Mouse (Mus musculus) gastrocnemius, postnatal 10 days (tissue): ENCODE measurements at regions not wholly inside any gene's neighbourhood (a gene's known extent, or its start where the extent isn't known, plus 50 kb on each side); places are given as distances from the start of the nearest gene placed in this dataset.

Source experiments
- DNase-seq: peaks from one replicate; pipeline ENCODE4 v3.0.0; 2021; ENCODE audit warnings: mixed read lengths

DNA sequence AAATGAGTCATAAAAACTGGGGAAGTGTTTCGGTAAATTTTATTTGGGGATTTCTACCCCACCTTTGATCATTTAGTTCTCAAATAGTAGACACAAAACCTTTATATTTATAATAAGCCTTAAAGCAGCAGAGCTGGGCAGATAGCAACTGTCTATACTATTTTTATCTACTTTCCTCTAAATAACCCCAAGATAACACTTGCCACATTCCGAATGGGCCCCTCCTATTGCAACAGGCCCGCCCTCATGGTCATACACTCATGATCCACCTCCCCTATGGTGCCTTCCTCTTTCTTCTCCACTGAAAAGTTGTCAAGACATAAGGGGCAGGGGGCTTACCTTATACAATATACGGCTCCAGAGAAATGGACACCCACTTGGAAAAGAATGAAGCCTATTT, 195.5 kb upstream of the Atp2b1 start:
- no peak for DNase-seq

DNA sequence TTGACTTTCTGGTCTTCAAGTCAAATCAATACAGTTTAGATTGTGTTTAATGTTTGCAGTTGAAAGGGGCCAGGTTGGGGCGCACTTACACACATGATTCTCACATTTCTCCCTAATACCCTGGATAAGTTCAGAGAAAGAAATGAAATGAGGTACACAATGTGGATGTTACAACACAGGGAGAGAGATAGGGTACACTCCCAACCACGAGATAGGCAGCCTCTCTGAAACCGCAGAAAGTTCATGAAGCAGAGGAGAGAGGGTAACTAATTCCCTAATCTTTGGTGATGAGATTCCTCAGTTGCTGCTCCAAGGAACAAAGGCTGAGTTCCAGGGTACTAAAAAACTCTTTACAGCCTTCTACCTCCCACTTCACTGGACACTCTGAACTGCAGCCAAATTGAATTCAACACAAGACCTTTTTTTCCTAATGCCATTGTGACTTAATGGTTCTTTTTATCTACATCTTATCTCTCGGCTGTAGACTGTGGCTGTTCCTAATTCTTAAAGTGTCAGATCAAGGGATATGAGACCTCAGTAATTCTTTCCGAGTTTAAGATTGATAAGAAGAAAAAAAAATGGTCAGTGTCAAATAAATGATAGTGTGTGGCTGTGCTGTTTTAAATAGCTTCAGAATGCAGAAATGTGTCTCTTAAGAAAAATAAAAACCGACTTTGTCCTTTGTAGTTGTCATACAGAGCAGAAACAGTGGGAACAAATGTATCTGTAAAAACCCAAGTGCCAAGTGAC, 193.8 kb upstream of the Atp2b1 start:
- no peak for DNase-seq

DNA sequence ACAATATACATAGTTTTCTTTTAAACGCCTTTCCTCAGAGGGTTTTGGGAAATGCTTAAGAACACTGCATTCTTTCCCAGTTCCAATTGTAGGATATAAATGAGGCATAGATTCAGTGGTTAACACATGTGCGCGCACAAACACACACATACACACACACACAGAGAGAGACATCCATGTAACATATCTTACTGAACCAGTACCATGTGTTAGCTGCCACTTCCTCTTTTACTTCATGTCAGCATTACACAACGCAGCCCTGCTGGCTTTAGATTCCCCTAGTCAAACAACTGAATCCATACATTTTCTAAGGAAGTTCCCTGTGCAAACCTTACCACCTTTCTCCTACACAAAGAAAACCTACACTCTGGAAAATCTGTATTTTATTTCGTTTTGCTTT, 189.1 kb upstream of the Atp2b1 start:
- no peak for DNase-seq

DNA sequence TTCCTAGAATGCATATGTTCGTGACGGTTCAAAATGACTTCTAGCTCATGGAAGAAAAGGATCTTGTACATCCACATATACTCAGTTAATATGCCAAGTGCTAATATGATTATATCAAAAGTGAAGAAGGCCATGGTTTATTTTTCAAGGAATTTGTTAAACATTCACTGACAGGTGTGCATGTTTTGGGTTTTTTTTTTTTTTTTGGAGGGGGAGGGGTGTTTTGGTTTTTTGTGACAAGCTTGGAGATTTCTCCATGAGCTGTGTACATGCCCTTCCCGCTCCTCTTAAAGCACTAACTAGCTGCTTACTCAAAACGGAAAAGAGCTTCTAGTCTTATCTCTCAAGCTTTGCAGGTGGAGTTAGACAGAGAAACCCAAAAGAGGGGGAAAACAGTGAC, 187.1 kb upstream of the Atp2b1 start:
- DNase-seq = no peak

DNA sequence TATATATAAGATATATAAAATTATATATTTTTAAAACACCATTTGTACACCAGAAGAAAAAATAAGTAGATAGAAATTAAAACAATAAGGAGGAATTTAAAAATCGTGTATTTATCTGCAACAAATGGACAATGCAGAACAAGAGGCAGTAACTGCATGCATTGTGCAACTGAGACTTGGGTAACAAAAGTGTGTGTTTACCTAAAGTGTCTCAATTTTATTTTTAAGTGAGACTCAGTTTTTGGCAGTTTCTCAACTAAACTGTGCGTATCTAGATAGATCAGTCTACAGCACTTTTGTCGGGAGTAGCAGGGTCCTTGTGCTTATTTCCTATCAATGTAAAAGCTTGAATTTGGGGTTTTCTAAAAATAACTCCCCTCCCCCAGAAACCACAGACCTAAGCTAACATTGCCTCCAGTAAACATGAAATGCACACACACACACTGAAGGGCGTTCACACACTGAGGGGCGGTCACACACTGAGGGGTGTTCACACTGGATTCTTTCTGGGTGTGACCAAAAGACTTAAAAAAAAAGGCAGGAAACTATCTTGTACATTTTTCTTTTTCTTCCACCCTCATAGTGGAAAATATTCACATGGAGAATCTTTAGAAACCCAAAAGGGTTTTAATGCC, 185.7 kb upstream of the Atp2b1 start:
- no peak for DNase-seq

DNA sequence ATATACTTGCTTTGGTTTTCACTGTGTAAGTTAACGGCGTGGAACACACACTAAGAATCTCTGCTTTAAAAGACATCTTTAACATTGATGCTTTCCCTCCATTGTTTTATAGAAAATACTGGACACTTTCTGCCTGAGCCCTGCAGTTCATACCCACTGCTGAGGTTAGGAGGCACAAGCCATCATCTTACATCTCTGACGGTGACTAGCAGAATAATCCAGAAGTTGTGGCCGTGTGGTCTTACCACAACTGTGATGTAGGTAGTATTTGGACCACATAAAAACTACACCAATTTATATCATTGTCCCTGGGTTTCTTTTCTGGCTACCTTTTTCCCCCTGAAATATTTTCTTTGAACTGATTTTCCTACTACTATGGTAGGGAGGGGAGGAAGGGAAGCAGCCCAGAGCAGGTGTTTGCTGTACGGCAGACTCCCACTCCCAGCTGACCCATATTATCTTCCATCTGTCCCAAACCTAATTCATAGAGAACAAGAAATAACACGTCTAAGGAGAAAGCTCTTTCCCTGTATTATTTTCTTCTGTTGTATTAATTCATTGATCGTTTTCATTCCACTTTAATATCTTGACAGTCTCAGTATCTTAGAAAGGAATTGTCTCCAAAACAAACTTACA, 180.1 kb upstream of the Atp2b1 start:
- DNase-seq = no peak

DNA sequence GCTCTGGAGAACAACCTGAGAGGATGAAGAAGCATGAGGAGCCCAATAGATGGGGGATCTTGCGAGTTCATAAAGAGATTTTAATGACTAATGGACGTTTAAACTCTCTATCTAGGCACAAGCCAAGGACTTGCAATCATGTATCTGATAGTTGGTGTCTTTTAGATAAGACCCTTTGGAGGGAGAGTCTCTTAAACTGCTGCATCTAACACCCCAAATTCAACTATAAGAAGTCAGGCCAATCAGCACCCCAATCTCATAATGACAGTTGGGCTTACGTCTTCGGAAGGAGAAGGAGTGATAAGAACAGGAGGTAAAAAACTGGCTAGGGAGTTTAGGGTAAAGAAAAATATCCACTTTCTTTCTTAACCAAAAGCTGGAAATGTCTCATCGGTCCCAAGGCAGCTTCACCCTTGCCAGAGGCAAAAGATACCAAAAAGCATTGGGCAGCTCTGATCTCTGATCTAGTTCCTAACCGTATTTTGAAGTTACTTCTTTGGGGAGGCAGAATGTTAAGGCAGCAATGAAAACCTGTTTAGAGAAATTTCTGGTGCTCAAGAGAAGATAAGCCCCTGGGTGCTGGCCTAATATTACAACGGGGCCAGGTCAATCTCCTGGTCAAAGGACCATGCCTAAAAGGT, 173.6 kb upstream of the Atp2b1 start:
- no peak for DNase-seq

DNA sequence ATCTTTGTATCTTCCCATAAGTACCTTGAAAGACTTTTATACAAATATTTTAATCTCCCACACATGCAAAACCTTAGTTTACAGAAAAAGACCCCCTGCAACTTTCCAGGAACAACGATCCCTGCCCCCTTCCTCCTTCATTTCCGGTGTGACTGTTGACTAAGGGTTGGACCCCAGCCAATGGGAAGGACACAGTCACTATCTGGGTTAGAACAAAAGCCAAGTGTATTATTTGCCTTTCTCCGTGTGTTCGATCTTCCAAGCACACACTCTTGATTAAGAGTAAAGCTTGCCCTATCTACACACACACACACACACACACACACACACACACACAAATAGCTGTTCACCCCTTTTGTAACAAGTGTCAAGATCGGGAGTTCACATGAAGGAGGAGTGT, 172.8 kb upstream of the Atp2b1 start:
- DNase-seq = peak; percentile 12

DNA sequence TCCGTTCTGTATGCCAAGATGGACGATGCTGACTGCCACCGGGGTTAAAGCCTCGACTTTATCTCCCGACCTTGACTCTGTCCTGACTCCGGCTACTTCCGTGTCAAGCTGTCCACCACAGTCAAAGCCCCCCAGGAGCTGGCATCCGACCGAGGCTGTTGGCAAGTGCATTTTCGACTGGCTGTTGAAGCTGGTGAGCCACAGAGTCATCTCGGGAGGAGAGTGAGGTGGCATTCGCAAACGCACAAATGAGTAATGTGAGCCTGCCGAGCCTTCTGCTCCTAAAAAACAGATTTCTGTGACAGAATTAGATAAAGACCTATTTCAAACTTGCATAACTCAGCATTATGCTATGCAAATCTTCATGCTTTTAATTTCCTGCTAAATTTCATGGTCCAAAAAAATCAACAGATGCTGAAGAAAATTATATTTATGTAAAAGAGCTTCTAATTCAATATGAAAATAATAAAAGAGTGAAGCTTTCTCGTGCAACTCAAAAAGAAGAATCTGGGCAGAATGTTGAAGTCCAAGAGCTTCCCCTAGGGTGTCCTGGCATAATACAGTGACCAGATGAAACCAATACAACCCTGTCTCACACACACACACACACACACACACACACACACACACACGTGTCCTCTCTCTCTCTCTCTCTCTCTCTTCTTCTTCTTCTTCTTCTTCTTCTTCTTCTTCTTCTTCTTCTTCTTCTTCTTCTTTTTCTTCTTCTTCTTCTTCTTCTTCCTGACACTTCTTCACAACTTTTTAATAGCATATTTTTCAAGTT, 171.2 kb upstream of the Atp2b1 start:
- DNase-seq = peak; percentile 21

DNA sequence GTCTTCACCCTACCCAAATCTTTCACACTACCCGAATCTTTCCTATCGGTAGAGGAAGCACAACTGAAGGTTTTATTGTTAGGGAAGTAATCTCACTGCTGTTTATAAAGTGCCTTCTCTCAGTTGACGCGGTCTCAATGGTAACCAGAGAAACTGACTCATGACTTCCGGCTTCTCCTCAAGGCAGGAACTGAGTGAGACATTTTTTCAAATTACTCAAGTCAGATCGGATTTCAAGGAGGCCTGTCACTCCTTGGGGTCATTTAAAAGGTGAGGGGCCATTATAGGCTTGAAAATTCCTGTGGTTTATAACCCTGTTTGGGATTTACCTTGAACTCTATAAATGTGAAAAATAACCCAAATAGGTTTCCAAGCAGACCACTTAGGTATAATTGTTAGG, 170.0 kb upstream of the Atp2b1 start:
- DNase-seq = no peak

DNA sequence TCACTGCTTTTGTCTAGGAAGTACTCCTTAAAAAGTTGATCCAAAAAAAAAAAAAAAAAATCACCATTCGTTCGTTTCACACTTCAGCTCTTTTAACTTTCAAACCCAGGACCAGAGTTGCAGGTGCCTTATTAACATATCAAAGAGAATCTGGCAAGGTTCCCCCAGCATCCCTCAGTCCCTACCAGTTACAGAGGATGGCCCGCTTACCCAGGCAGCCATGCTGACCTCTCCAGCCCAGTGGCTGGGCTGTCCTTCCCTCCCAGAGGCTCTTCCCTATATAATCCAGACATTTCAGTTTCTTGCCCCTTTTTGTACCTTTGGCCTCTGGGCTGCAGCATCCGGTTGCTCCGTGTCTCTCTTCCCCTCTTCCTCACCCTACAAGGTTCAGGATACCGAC, 169.5 kb upstream of the Atp2b1 start:
- no peak for DNase-seq

DNA sequence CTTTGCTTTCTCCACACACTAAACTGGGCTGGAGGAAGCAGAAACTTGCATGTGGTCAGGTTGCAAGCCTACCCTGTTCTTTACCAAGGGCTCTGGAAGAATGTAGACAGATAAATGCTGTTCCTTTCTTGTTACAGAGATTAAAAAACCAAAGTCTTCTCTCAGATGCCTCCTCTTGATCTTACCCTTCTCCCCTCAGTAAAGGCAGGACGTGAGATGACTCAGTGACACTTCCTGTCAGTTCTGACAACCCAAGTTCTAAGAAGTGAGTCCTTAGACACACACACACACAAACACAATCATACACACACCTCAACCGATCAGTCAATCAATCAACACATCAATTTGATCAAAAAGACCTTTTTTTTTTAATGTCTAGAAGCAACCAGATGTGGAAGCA, 168.8 kb upstream of the Atp2b1 start:
- DNase-seq = no peak

DNA sequence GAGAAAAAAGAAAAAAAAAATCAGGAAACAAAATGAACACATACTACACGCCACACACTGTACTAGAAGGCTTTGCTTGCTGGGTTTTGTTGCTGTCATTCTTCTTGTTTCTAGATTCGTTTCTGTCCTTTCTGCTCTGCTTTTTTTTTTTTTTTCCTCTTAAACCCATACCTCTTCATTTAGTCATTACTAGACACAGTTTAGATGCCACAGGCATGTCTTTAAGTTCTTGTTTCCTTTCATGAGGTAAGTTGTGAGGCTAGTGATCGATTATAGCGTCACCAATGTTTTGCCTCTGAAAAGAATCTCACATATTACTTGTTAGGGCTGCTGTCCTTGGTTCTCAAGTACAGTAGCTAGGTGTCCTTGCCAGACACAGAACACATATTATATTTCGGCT, 168.3 kb upstream of the Atp2b1 start:
- DNase-seq = no peak

DNA sequence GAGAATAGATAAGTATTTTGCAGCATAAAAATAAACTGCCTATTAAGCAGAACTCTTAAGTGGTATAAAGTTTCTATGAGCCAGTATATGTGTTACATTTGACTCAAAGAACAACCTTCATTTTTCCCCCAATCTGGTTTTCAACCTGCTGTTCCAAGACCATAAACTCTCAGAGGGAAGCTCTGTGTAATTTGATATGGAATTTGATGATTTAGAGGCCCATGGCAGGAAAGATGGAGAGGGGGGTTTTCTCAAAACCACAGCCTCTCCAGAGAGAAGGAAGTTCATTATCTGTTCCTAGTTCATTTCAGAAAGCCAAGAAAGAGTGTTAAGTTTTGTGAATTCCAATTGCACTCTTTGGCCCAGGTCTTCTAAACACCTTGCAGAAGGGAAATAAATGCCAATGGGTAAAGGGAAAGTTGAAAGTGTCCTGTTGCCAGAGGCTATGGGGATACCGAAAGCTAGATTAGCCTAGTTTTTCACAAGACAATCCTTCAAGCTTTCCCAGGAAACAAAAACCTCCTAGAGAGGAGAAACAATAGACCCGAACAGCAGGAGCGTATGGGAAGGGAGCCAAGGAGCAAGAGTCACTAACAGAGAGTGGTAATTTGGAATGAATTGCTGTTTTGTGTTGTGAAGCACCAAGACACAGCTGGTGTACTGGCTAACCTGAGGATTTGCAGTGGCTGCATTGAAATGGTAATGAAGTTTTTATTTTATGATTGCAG, 165.2 kb upstream of the Atp2b1 start:
- peak; percentile 22 for DNase-seq

DNA sequence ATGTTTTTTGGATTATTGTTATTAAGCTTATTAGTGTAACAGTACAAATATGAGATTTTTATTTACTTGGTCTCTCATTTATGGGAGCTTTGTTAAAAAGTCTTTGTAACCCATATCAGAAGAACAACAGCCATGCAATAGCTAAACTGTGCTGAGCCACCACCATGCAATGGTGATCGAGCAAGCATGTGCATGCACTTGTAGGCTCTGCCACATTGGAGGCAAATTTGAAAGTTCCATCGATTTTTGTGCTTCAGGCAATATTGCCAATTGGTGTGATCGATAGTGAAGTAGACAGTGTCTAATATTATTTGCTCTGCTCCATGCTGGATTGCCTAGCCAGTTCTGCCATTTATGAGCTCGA, 164.6 kb upstream of the Atp2b1 start:
- DNase-seq = no peak

DNA sequence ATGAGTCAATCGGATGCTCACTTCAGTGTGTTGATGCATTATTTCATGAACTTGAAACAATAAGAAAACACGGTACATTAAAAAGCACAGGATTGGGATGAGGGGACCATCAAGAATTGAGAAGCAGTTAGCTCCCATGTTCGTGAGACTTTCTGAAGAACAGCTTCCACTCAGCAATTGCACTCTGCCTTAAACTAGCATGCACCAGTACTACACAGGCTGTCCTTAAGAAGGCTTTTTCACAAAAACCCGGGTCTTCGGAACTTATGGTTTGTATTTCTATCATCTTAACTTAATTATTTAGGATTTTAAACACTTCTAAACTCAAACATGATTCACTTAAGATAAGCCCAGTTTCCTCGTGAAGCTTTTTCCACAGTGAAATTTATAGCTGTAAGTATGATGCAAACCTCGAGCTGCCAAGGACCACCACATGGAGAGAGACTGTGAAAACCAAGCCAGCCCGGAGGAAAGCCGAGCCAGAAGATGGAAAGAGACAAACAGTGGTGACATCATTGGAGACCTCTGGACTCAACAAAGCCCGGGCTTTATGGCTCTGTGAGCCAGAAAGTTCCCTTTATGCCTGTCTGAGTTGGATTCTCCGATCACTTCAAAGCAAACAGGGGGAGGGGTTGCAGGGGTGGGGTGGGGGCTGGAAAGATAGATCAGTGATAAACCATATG, 162.7 kb upstream of the Atp2b1 start:
- DNase-seq = peak; percentile 16

DNA sequence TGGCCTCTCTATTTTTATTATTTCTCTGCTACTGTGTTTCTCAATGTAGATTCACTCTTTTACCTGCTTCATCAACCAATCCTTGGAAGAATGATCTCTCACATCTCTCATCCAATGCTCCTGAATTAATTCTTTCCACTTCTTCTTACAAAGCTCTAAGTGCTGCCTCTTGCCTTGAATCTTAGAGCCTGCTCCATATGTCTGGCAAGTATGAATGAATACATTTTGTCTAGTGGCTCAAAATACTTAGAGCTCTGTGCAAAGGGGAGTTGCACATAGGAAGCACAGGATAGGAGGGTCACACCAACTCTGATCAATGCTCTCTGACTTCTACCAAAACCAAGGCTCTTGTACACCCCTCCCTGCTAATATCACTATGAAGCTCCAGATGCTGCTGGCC, 153.1 kb upstream of the Atp2b1 start:
- no peak for DNase-seq

DNA sequence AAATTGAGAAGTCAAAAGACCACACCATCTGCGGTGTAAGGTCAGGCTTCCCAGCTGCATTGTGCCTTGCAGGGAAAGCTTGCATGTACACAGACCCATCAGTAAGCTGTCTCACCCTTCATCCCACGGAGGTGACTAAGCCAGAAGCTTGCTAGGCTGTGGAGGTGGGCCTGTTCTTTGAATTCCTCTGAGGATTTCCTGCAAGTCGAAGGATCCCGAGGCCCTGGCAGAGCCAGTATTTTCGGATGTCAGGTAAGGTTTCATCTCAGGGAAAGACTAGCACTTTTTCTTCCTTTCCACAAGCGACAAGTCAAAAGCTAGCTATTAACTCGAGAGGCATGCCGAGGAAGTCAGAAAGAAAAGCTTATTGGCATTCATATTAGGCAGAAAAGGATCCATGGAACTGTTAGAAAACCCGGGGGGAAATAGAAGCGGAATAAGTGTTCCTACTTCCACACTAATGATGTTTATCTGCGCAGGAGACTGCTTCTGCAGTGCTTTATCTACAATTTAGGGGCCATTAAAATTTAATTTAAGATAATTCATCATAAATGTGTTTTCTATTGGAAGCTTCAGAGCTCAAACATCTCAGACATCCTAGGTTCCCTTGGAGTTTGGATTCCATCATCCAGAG, 148.3 kb upstream of the Atp2b1 start:
- no peak for DNase-seq

DNA sequence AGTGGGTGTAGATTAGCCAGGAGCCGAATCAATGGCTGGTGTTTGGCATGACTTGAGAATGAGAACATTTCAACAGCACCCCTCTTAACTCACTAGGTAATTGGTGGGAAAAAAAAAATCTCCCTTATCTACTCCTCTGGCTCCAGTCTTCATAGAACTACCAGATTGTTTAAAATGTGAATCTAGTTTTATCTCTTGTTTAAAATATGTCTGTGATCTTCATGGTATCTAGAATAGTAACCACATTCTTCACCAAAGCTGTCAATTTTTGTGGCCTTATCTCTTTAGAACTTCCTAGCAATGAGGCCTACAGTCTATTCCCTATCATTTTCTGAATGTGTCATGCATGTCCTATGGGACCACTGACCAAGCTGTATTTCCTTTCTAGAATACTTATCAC, 134.4 kb upstream of the Atp2b1 start:
- no peak for DNase-seq

DNA sequence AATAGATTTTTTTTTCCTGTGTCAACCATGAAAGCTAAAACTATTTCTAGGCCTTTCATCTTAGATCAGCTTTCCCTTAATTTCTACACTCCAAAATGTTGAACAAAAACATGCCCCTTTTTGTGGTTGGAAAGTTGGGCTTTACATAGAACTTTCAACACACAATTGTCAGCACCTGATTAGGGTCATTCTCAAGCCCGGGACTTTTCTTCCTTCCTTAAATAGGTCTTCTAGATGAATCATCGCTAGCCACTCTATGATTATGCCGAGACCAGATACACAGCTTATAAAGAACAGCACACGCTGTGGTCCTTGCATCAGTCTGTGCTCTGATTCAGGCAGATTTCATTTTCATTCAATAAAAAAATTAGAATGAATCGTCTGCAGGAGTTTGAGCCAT, 133.3 kb upstream of the Atp2b1 start:
- DNase-seq = no peak

DNA sequence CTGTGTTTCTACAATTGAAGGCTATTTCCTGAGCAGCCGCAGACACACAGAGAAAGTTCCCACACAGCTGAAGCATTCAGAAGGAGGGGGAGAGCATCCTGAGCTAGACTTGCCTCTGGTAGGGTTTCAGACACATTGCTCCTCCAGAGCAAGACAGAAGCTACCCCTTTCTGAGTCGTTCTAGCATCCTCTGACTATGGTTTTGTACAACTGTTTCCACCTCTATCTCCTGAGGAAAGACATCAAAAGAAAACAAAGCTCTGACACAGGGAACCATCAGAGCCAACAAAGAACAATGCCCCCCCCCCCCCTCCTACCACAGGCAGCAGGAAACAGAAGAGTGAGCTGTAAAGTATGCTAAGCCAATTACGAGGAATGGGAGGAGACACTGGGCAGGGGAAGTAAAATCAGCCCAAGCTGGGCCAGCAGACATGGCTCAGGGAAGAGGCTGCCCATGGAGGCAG, 132.3 kb upstream of the Atp2b1 start:
- no peak for DNase-seq
